Mouse (Mus musculus): Measurements from ENCODE around the gene B4galt5. TPM values are rescaled to one million over a fixed set of nuclear protein-coding genes. Genes with fewer than 3 reads are reported as not detected.
A peak's percentile ranks its signal among the peaks of the same experiment; 100 is the strongest.

Gene B4galt5
- total RNA-seq, 2 experiments from 2014 or later: 15.0 to 17.6 TPM

GRCm38 (mm10) chr2:167309286-167309685, 39.7 kb downstream of the B4galt5 start:
- intact Hi-C loops (cut with DNase I; ENCODE audit: low total_unique reads): no loop called here
- DNase-seq: peak; percentile 58

GRCm38 (mm10) chr2:167307716-167308115, 41.3 kb downstream of the B4galt5 start:
- no peak for DNase-seq
- intact Hi-C loops (cut with DNase I; ENCODE audit: low total_unique reads): no loop called here

- no peak for DNase-seq
- intact Hi-C loops (cut with DNase I; ENCODE audit: low total_unique reads): no loop called here
Measured at GRCm38 (mm10) chr2:167306626-167307541, 42.1 kb downstream of the B4galt5 start.

- DNase-seq: no peak
- intact Hi-C loops (cut with DNase I; ENCODE audit: low total_unique reads): no loop called here
Measured at GRCm38 (mm10) chr2:167306273-167306594, 42.7 kb downstream of the B4galt5 start.

DNA sequence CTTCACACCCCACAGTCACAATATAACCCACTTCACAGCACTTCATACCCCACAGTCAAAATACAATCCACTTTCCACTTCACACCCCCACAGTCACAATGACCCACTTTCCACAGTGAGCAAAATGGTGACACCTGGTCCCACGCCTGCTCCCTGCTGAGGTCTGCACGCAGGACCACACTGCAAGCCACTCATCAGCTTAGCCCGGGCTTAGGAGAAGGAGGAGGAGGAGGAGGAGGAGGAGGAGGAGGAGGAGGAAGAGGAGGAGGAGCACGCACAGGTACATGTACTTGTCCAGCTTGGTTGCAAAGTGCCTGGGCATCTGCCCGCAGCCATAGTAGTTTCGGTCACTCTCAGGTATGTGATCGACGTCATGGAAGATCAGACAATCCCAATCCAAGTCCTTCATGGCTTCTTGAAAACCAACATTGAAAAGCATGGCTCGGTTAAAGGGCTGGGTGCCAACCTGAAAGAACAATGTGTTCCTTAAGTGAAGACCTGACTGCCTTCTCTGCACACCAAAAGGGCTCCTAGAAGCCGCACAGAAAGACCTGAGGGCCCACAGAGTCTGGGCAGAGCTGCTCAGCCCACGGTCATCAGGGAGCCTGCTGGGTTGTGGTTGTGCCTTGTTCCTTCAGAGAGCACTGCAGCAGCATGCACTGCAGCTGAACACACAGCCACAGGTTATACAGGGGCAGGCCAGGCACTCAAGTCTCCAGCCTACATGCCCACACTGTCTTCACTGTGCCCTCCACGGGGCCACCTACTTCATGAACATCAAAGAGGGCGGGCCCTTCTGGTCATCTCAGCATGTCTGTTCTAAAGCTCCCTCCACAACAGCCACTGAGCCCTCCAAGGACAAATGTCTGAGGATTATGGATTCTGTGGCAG, 43.4 kb downstream of the B4galt5 start:
- DNase-seq: no peak
- intact Hi-C loops (cut with DNase I; ENCODE audit: low total_unique reads): no loop called here

DNA sequence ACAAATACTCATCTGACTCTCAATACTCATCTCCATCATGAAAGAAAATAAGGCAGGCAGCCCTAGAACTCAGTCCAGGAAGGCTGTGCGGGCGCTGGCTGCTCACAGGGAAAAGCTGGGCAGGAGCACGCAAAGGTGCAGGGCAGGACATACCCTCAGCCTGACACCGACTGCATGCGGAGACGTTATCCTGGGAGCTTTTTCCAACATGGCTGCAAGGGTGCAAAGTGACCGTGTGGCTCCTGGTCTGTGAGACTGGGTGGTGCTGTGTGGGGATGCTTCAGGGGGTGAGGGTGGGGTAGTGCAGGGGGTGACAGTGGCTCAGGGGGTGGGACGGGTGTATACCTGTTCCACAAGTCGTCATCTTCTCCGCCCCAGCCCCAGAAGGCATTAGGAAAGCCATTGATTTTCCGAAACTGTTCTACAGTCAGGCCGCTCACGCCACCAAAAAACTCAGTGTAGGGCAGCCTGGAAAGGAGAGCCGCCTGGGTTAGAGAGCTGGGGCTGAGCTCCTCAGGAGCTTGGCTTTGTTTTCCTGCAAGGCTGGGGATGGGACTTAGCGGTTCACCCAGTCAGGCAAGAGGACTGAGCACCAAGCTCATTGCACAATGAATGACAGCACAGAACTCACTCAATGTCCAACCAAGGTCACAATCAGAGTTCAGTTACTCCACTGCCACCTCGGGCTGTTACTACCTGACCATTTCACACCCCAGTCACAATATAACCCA, 44.2 kb downstream of the B4galt5 start:
- DNase-seq: no peak
- intact Hi-C loops (cut with DNase I; ENCODE audit: low total_unique reads): loop anchor here (5.0 kb wide), 1 partner anchor 32 kb away; no protein-coding TSS in a partner anchor

GRCm38 (mm10) chr2:167303806-167304205, 45.2 kb downstream of the B4galt5 start:
- DNase-seq: no peak
- intact Hi-C loops (cut with DNase I; ENCODE audit: low total_unique reads): loop anchor here (5.0 kb wide), 1 partner anchor 33 kb away; no protein-coding TSS in a partner anchor

- intact Hi-C loops (cut with DNase I; ENCODE audit: low total_unique reads): loop anchor here (5.0 kb wide), 1 partner anchor 34 kb away; no protein-coding TSS in a partner anchor
- no peak for DNase-seq
Measured at GRCm38 (mm10) chr2:167303196-167303595, 45.8 kb downstream of the B4galt5 start.

DNA sequence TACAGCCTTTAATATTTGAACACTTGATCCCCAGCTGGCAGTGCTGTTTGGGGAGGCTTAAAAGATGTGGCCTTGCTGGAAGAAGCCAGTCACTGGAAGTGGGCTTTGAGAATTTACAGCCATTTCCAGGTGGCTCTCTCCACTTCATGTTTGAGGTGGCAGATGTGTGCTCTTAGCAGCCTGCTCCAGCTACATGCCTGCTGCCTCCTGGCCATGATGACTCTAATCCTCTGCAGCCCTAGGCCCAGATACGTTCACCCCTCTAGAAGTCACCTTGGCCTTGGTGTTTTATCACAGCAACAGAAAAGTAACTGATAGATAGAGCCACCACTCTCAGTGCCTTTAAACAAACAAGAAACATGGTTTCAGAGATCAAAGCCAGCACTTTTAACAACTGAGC, 46.3 kb downstream of the B4galt5 start:
- intact Hi-C loops (cut with DNase I; ENCODE audit: low total_unique reads): loop anchor here (5.0 kb wide), 1 partner anchor 35 kb away; no protein-coding TSS in a partner anchor
- DNase-seq: no peak

- intact Hi-C loops (cut with DNase I; ENCODE audit: low total_unique reads): loop anchor here (5.0 kb wide), 1 partner anchor 35 kb away; no protein-coding TSS in a partner anchor
- no peak for DNase-seq
Measured at GRCm38 (mm10) chr2:167302031-167302430, 47.0 kb downstream of the B4galt5 start.

GRCm38 (mm10) chr2:167301601-167302000, 47.4 kb downstream of the B4galt5 start:
- intact Hi-C loops (cut with DNase I; ENCODE audit: low total_unique reads): loop anchor here (5.0 kb wide), 1 partner anchor 36 kb away; no protein-coding TSS in a partner anchor
- DNase-seq: no peak

DNA sequence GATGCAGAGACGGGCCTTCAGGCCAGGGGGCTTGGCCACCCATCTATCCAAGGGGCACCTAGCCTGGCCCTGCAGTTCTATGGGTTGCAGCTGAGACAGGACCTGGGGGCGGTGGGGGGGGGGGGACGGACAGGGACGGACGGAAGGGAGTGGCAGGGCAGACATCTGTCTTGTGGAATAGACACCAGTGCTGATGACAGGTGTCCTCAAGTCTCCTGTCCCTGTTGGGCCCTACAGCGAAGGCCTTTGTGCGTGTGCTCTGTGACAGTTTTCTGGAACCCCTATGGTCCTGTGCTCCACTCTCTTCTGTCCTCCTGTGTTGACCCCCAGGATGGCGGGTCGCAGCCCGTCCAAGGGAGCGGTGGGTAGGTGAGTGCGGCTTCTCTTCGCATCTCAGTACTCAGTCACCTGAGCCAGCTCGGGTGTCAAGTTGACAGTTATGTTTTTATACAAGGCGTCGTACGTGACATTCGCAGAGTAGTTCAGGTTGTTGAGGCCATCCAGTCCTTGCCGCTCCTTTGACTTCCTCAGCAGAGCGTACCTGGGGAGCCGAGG, 48.0 kb downstream of the B4galt5 start:
- intact Hi-C loops (cut with DNase I; ENCODE audit: low total_unique reads): loop anchor here (5.0 kb wide), 1 partner anchor 36 kb away; no protein-coding TSS in a partner anchor
- no peak for DNase-seq

GRCm38 (mm10) chr2:167299861-167300667, 48.9 kb downstream of the B4galt5 start:
- intact Hi-C loops (cut with DNase I; ENCODE audit: low total_unique reads): loop anchor here (5.0 kb wide), 2 partner anchors 37 to 102 kb away; no protein-coding TSS in a partner anchor
- DNase-seq: peak; percentile 4

DNA sequence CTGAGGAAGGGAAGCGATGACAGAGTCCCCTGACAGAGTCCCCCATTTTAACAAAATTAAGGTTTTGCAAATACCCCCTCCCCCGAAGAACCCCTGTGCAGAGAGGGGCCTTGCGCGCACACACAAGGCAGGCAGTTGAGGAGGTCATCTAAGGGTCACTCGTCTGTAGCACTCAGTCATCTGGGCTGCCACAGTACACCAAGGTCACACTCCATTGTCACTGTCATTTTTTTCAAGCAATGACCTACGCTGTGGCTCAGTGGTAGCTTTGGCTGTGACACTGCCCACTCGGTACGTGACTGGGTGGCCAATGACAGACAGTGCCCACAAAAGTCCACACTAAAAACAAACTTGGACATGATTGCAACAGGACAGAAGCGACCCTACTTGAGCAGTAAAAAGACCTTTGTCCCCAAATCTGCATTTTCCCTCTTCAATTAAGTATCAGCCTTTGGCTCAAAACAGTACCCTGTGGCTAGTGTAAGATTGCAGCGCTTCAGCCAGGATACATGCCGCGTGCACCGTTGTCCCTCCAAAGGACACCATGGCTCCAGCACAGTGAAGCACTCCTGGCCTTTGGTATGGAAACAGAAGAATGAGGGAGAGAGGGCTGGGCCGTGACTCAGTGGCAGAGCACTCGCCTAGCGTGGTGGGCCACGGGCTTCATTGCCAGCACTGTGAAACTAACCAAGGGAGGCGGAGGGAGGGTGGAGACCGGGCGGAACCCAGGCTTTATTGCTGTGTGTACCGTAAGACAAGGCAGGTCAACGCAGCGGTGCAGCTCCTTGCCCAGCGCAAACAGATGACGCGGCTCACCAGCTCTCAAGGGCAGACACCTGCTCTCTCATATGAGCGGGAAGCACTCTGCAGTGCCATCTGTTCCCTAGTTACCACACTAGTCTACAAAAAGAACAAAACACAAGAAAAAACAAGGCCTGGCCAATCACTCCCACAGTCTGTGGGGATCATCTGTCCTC, 50.0 kb downstream of the B4galt5 start:
- intact Hi-C loops (cut with DNase I; ENCODE audit: low total_unique reads): loop anchor here (5.0 kb wide), 1 partner anchor 103 kb away; no protein-coding TSS in a partner anchor
- peak; percentile 1 for DNase-seq

- no peak for DNase-seq
- intact Hi-C loops (cut with DNase I; ENCODE audit: low total_unique reads): loop anchor here (5.0 kb wide), 1 partner anchor 104 kb away; no protein-coding TSS in a partner anchor
Measured at GRCm38 (mm10) chr2:167297985-167298384, 51.0 kb downstream of the B4galt5 start.

DNA sequence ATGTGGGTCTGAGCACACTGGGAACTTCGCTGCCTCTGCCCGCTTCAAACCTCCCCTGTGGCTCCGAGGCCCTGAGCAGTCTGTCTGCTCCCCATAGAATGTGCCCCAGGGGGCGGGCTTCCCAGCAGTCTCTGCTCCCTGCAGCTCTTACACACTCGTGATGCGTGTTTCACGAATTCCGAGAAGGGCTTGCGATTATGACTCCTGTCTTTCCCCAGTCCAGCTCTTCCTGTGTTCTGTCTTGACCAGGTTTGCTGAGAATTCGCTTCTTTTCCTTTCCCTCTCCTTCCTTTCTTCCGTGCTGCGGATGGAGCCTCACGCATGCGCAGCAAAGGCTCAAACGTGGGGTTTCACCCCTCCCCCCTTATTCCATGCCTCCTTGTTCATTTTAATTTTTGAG, 54.1 kb downstream of the B4galt5 start:
- DNase-seq: peak; percentile 3
- intact Hi-C loops (cut with DNase I; ENCODE audit: low total_unique reads): loop anchor here (5.0 kb wide), 1 partner anchor 107 kb away; no protein-coding TSS in a partner anchor

- intact Hi-C loops (cut with DNase I; ENCODE audit: low total_unique reads): no loop called here
- peak; percentile 3 for DNase-seq
Measured at GRCm38 (mm10) chr2:167294216-167294615, 54.8 kb downstream of the B4galt5 start.
